Mouse (Mus musculus) T-helper 17 cell (primary cell): ENCODE measurements at regions not wholly inside any gene's neighbourhood (a gene's known extent, or its start where the extent isn't known, plus 50 kb on each side); places are given as distances from the start of the nearest gene placed in this dataset.
"Not testable (repeated sequence)": the region's sequence is repeated elsewhere in the genome, so short reads cannot be mapped to it uniquely, and the experiment has no call there.

Experiments used
- in situ Hi-C, 2 experiments: fragments of 300-600 bp; cut with MboI, MseI; formaldehyde crosslinking; loops; 1 replicate in 1 of 2; 2 replicates in 1 of 2; pipeline ENCODE4 v1.15.1; 2025; ENCODE audit warnings: high pct_unique_total_duplicates in 2 of 2

DNA sequence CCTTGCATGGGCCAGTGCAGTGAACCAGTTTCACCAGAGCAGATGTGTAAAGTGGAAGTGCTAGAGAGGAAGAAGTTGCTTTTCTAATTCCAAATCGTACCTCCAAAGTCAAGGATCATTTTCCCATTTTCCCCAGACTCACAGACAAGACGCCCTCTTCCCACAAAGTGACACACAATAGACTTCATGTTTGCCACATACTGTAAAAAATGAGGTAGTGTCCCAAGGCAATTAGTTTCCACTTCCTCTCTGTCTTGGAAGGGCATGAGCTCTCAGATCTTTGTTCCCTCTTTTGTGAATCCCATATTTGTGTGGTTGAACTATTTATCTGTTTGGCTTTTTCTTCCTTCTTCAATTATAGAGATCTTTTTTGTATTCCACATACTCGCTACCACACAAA, 137.0 kb downstream of the Sptssa start:
- in situ Hi-C loops: no loop called here

- in situ Hi-C loops: no loop called here
These were observed 139.1 kb downstream of the Sptssa start for GRCm38 (mm10) chr12:54517265-54517664.

- in situ Hi-C loops: no loop called here
These were observed 139.9 kb downstream of the Sptssa start for GRCm38 (mm10) chr12:54516463-54516862.

GRCm38 (mm10) chr12:54516039-54516438, 140.3 kb downstream of the Sptssa start:
- in situ Hi-C loops: not testable (repeated sequence)

DNA sequence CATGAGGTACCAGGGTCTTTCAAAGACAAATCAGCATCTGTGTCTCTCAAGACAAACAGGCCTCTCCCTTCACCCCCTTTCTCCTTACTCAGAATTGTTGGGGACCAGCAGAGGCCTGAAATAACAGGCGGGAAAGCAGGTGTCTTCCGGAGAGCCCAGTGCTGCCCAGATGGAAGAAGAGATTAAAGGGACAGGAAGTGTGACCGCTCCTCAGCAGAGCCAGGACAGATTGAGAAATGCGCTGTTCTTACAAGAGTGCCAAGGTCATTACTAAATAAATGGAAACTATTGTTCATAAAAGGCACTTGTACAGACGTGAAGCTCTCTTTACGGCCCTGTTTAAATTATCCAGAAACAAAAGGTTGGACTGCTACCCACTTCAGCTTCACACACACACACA, 146.5 kb downstream of the Sptssa start:
- in situ Hi-C loops: no loop called here

GRCm38 (mm10) chr12:54502775-54503174, 153.6 kb downstream of the Sptssa start:
- in situ Hi-C loops: no loop called here

- in situ Hi-C loops: loop anchor here in 1 of 2 experiments (10.0 kb wide), 2 partner anchors 125 to 315 kb away; no protein-coding TSS in a partner anchor
These were observed 156.4 kb downstream of the Sptssa start for GRCm38 (mm10) chr12:54499963-54500362.

DNA sequence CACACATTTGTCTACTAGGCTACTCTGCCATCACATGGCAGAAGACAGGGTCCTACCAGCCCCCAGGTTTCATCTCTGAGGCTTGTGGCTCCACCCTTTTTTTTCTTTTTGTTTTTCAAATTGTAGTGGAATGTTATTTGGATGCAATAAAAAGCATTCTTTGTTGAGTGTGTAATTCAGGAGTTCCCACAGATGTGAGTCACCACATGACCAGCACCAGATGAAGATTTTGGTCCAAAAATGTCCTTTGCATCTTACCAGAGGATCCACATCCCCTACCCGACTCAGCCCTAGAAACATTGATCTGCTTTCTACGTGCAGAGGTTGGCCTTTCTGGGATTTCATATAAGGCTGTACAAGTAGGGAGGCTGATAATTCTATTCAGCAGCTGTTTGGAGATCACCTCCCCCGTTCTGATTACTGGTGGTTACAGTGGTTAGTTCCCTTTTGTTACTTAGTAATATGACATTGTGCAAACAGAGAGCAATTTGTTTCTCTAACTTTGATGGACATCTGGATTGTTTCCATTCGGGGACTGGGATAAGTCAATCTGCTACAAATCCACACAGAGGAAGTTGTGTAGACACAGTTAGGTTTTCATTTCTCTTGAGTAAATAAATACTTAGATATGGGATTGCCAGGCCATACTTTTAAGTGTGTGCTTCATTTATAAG, 160.5 kb downstream of the Sptssa start:
- in situ Hi-C loops: loop anchor here in 1 of 2 experiments (10.0 kb wide), 2 partner anchors 121 to 311 kb away; no protein-coding TSS in a partner anchor

DNA sequence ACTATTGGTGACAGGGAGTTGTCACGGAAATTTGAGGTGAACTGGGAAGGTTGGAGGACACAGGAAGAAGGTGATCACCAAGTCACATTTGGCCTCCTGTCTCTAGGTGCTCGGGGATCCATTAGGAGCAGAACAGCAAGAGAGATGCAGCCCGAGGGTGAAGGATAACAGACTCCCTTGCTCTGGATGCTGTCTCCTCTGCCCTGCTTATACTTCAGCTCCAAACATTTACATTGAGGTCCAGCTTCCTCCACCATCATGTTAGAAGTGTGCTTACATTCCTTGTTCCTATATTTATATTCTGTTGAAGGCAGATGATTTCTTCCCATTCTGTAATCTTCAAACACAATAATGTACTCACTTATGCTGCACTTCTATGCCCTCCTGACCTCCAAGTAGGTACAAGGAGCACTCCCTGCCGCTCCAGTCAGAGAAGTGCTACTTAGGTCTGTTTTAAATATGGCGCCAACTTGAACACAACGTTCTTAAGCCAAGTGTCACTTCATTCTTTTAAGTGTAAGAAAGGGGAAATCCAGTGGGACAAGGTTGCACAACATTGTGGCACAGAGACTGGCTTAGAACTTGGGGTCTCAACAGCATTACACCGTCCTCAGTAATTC, 161.5 kb downstream of the Sptssa start:
- in situ Hi-C loops: loop anchor here (5.0 to 10.0 kb wide), 5 partner anchors 120 to 1248 kb away; partner anchors contain the start of gene Npas3 (in 1 of the 2)

GRCm38 (mm10) chr12:54492737-54493136, 163.6 kb downstream of the Sptssa start:
- in situ Hi-C loops: loop anchor here (5.0 to 10.0 kb wide), 5 partner anchors 118 to 1245 kb away; partner anchors contain the start of gene Npas3 (in 1 of the 2)

DNA sequence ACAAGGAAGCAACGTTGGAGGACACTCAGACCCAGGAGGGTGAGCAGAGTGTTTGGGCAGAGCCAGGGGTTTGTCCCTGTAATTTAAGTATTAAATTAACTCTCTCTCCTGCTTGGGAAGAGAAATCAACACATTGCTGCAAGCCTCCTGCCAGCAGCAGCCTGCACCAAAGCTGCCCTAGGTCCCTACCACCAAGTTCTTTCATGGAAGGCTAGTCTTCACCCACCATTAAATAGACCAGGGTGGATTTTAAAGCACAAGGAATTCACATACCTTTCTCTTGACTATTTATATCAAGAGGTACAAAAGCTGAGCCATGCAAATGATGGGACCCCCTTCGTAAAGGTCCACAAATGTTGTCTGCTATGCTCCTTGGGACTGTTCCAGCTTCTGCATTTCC, 165.9 kb downstream of the Sptssa start:
- in situ Hi-C loops: loop anchor here (5.0 to 10.0 kb wide), 5 partner anchors 116 to 1243 kb away; partner anchors contain the start of gene Npas3 (in 1 of the 2)

DNA sequence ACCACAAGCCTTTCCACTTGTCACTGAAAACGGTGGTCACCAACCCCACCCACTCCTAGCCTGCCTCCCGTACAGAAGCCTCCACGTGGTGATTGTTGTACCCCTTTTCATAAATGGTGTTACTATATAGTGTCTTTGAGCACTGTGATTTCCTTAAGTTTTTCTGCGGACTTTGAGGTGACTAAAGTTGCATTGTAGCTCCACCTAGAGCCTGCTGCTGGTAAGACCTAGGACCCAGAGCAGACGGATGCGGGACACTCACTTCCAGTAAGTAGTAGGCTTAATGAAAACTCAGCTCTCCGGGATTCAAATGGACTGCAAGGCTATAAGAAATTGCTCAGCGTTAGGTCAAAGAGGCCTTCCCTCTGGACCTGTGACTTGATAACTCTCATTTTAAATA, 166.7 kb downstream of the Sptssa start:
- in situ Hi-C loops: loop anchor here (5.0 to 10.0 kb wide), 5 partner anchors 115 to 1242 kb away; partner anchors contain the start of gene Npas3 (in 1 of the 2)

- in situ Hi-C loops: no loop called here
These were observed 168.7 kb downstream of the Sptssa start for GRCm38 (mm10) chr12:54487689-54488088.

DNA sequence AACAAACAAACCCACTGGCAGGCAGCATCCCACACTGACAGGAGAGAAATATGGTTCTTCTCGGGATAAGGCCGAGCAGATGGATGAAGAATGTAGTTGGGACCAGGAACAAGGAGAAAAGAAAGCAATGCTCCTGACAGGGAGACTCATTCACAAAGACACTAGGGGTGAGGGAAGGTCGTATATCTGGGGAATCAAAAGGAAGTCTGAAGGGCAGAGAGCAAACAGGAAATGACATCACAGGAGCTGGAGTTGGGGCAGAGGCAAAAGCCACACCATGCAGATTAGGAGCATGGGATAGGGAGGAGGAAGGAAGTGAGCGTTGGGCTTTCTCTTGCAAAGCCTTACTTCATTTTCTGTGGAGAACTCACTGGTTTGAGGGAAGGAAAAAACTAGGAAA, 174.4 kb downstream of the Sptssa start:
- in situ Hi-C loops: no loop called here

- in situ Hi-C loops: loop anchor here in 1 of 2 experiments (5.0 kb wide), 2 partner anchors 77 to 373 kb away; no protein-coding TSS in a partner anchor
These were observed 176.5 kb downstream of the Sptssa start for GRCm38 (mm10) chr12:54479841-54480240.

- in situ Hi-C loops: no loop called here
These were observed 183.5 kb downstream of the Sptssa start for GRCm38 (mm10) chr12:54472881-54473280.

DNA sequence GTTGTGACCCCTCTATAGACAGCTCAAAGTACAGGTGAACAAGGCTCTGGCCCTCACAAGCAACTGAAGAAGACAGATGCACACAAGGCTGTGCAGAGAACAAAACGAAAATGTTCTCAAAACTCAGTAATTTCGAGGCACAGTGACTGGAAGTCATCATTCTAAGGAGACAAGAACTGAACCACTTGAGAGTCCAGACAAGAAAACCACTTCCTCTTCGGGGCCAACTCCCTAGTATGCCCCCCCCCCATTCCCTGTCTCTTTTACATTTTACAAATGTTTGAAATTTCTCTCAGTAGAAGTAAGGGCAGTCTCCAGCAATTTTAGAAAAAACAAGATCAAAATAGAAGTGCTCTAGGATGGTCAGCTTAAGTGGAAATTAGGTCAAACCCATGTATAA, 184.0 kb downstream of the Sptssa start:
- in situ Hi-C loops: no loop called here

- in situ Hi-C loops: no loop called here
These were observed 188.7 kb downstream of the Sptssa start for GRCm38 (mm10) chr12:54467635-54468034.

GRCm38 (mm10) chr12:54463806-54464205, 192.6 kb downstream of the Sptssa start:
- in situ Hi-C loops: no loop called here

DNA sequence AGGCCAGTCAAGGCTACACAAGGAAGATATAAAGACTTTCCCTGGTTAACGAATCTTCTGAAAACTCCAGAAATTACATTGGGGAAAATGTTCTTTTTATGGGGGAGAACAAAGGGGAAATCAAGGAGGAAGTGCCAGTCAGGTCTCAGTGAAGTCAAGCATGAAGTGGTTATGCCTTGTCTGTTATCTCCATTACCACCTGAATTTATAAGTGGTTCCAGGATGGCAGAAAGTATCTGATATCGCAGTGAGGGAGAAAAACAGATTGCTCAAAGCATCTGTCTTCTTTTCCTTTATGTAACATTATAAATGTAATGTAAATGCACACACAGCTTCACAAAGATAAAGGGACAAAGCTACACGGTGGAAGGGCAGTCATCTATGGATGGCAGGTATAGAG, 195.0 kb downstream of the Sptssa start:
- in situ Hi-C loops: no loop called here

GRCm38 (mm10) chr12:54460135-54460523, 196.2 kb downstream of the Sptssa start:
- in situ Hi-C loops: no loop called here

GRCm38 (mm10) chr12:54459462-54460134, 196.8 kb downstream of the Sptssa start:
- in situ Hi-C loops: no loop called here
